Mouse (Mus musculus) thymus, postnatal 0 days (tissue): ENCODE data around the gene Atm. TPM values are rescaled to one million over a fixed set of nuclear protein-coding genes. Genes with fewer than 3 reads are reported as not detected.

Source experiments
- DNase-seq: peaks from one replicate; pipeline ENCODE4 v3.0.0-alpha.2; 2015; ENCODE audit warnings: low spot score
- microRNA-seq: library from miRNA; unstranded; fragments of <30 nt; microRNA quantifications from one replicate; pipeline ENCODE4, GENCODE M21; 2016; ENCODE audit warnings: borderline number of aligned reads
- polyA plus RNA-seq: library from polyadenylated mRNA; unstranded; fragments of >200 nt; fragmentation: Nextera tagmentation; extraction: Ambion mirVana; gene quantifications from 2 replicates; pipeline ENCODE4 v1.2.1, GENCODE M21; 2015

Gene Atm
- polyA plus RNA-seq, 1 experiment from 2014 or later: 13.5 TPM

GRCm38 (mm10) chr9:53409427-53409826 is 127.1 kb downstream of the Atm start:
- no peak for DNase-seq

GRCm38 (mm10) chr9:53408953-53409361 is 127.6 kb downstream of the Atm start:
- DNase-seq: no peak

GRCm38 (mm10) chr9:53408548-53408947 is 128.0 kb downstream of the Atm start:
- DNase-seq: no peak

GRCm38 (mm10) chr9:53404753-53405722 is 131.5 kb downstream of the Atm start:
- peak; percentile 93 for DNase-seq

- DNase-seq: no peak
Measured at GRCm38 (mm10) chr9:53404050-53404752, 132.3 kb downstream of the Atm start.

- no peak for DNase-seq
Measured at GRCm38 (mm10) chr9:53402991-53403390, 133.5 kb downstream of the Atm start.

GRCm38 (mm10) chr9:53402291-53402711 is 134.2 kb downstream of the Atm start, which contains the start of gene 4930550C14Rik:
TSS of gene 4930550C14Rik (plus strand) at chr9:53402325.
- no peak for DNase-seq

GRCm38 (mm10) chr9:53401146-53401545 is 135.4 kb downstream of the Atm start:
- no peak for DNase-seq

- DNase-seq: no peak
Measured at GRCm38 (mm10) chr9:53400696-53401095, 135.8 kb downstream of the Atm start.

GRCm38 (mm10) chr9:53399537-53399936 is 137.0 kb downstream of the Atm start:
- no peak for DNase-seq

- DNase-seq: peak; percentile 82
Measured at GRCm38 (mm10) chr9:53398388-53398700, 138.2 kb downstream of the Atm start.

GRCm38 (mm10) chr9:53397685-53398387 is 138.7 kb downstream of the Atm start:
- no peak for DNase-seq

- no peak for DNase-seq
Measured at GRCm38 (mm10) chr9:53390136-53390535, 146.4 kb downstream of the Atm start.

Small RNA genes lying within 50 kb of the gene (microRNA-seq; reads per million reads assigned to microRNA genes)
- not detected for gene Mir130c

Other genes starting within 250 kb of the Atm start
- gene Exph5, start 235.1 kb downstream of the Atm start, polyA plus RNA-seq: 0.46 and 0.49 TPM in 2 replicates
- gene Kdelc2, start 152.7 kb downstream of the Atm start, polyA plus RNA-seq: 4.3 and 4.6 TPM in 2 replicates
- 3.6 and 4.6 TPM in 2 replicates for gene 4930550C14Rik, start 134.4 kb downstream of the Atm start, polyA plus RNA-seq
- 13.3 and 13.5 TPM in 2 replicates for gene Npat, start 307 bp upstream of the Atm start, polyA plus RNA-seq
- 88.6 and 99.1 TPM in 2 replicates for gene Acat1, start 73.6 kb upstream of the Atm start, polyA plus RNA-seq
- gene Cul5, start 133.3 kb upstream of the Atm start, polyA plus RNA-seq: 30.3 and 34.5 TPM in 2 replicates
- gene Rab39, start 169.5 kb upstream of the Atm start, polyA plus RNA-seq: 0.39 and 0.42 TPM in 2 replicates
- 8.8 and 9.4 TPM in 2 replicates for gene Slc35f2, start 234.8 kb upstream of the Atm start, polyA plus RNA-seq